Mouse (Mus musculus) embryonic fibroblast, embryonic 13.5 days (primary cell): ENCODE measurements at regions not wholly inside any gene's neighbourhood (a gene's known extent, or its start where the extent isn't known, plus 50 kb on each side); places are given as distances from the start of the nearest gene placed in this dataset.

Experiments
- CTCF ChIP-seq: IDR thresholded peaks from 2 replicates; pipeline ENCODE4 v1.5.1; 2011; ENCODE audit warnings: mild to moderate bottlenecking, control low read depth, low read length, moderate library complexity, borderline replicate concordance; ENCODE audit not compliant: insufficient read depth
- POLR2A ChIP-seq: IDR thresholded peaks from 2 replicates; pipeline ENCODE4 v1.6.1; 2011; ENCODE audit warnings: low read depth, mild to moderate bottlenecking, control low read depth, low read length, moderate library complexity

DNA sequence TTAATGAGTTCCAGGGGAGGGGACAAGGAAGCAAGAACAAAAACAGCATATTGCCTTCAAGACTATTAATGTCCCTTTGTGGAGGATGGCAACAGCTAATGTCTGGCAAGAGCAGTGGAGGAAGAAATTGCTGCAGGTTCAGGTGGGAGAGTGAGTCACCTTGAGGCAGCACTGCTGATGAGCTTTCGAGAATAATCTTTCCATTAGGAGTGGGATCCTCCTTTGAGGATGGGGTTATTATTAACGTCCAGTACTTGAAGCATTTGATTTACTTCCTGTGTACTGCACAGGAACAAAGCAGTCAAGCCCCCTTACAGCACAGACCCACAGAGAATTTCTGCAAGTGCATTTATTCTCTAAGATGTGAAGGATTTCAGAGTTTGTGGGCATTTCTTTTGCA is 671.2 kb upstream of the Stxbp6 start:
- TF ChIP-seq POLR2A (no peak), CTCF (no peak)
